Comparison of ENCODE assay signal across 10 mouse cellular contexts in genomic region chr14:119980698-119981235, GRCm38 (mm10).
DNase-seq lines count a peak whose midpoint lies in the region; ATAC-seq and TF ChIP-seq lines count a peak whose summit lies in the region.
"Had no signal": no experiment of that assay in that cellular context is flagged by ENCODE, and none has a peak within 500 bp of the region (broad histone marks: within the 10 kb centered on the region; RNA-seq: fewer than 3 reads in every experiment).

No protein-coding gene starts in this region.

- no peaks in the 10 kb centered on the region for H3K36me3 ChIP-seq in hindbrain, embryonic 12.5 days
- no peaks in the 10 kb centered on the region for H3K36me3 ChIP-seq in hindbrain, embryonic 10.5 days
- no peaks in the 10 kb centered on the region for H3K36me3 ChIP-seq in neural tube, embryonic 12.5 days
- H3K36me3 ChIP-seq in neural tube, embryonic 15.5 days: no peaks in the 10 kb centered on the region
- no peaks in the 10 kb centered on the region for H3K36me3 ChIP-seq in forebrain, embryonic 16.5 days (ENCODE audit: control insufficient read depth, insufficient read depth)
- H3K36me3 ChIP-seq in midbrain, postnatal 0 days (ENCODE audit: insufficient read depth, low read length): no peaks in the 10 kb centered on the region

- no peak overlapping the region for H3K27ac ChIP-seq in hindbrain, embryonic 12.5 days
- H3K27ac ChIP-seq in hindbrain, embryonic 10.5 days: no peak overlapping the region
- H3K27ac ChIP-seq in neural tube, embryonic 12.5 days: no peak overlapping the region
- H3K27ac ChIP-seq in neural tube, embryonic 15.5 days (replicated peaks): no peak overlapping the region
- peak overlapping the region; percentile 24; the same call in 1 of the 2 replicates for H3K27ac ChIP-seq in forebrain, embryonic 16.5 days (ENCODE audit: low read length)
- H3K27ac ChIP-seq in midbrain, postnatal 0 days (ENCODE audit: low read depth, low read length): no peak overlapping the region

- no peaks in the 10 kb centered on the region for H3K9me3 ChIP-seq in hindbrain, embryonic 12.5 days (replicated peaks)
- no peaks in the 10 kb centered on the region for H3K9me3 ChIP-seq in hindbrain, embryonic 10.5 days
- peaks cover 4% of the 10 kb centered on the region; the same call in 1 of the 2 replicates for H3K9me3 ChIP-seq in neural tube, embryonic 12.5 days
- H3K9me3 ChIP-seq in neural tube, embryonic 15.5 days (replicated peaks): no peaks in the 10 kb centered on the region
- H3K9me3 ChIP-seq in forebrain, embryonic 16.5 days (ENCODE audit: control insufficient read depth, low read length): no peaks in the 10 kb centered on the region
- H3K9me3 ChIP-seq in midbrain, postnatal 0 days (ENCODE audit: low read length): peaks cover 5% of the 10 kb centered on the region; the same call in 1 of the 2 replicates

- 0 out of 2 replicates have a peak, but pooled peaks have one; percentile 29 for ATAC-seq in hindbrain, embryonic 12.5 days (ENCODE audit: low FRiP score)
- ATAC-seq in neural tube, embryonic 12.5 days (ENCODE audit: low FRiP score, low read depth): 0 out of 2 replicates have a peak, but pooled peaks have one; percentile 33
- ATAC-seq in neural tube, embryonic 15.5 days (ENCODE audit: low FRiP score): no peak
- peak; percentile 95 for ATAC-seq in forebrain, embryonic 16.5 days
- peak; percentile 49; the same call in 1 of the 2 replicates for ATAC-seq in midbrain, postnatal 0 days (ENCODE audit: low FRiP score)
- ATAC-seq: intestine, postnatal 0 days had no signal

- no peak overlapping the region for H3K4me3 ChIP-seq in hindbrain, embryonic 12.5 days
- no peak overlapping the region for H3K4me3 ChIP-seq in hindbrain, embryonic 10.5 days
- H3K4me3 ChIP-seq in neural tube, embryonic 12.5 days: no peak overlapping the region
- no peak overlapping the region for H3K4me3 ChIP-seq in neural tube, embryonic 15.5 days (replicated peaks)
- H3K4me3 ChIP-seq in forebrain, embryonic 16.5 days (replicated peaks; ENCODE audit: low read length): no peak overlapping the region
- no peak overlapping the region for H3K4me3 ChIP-seq in midbrain, postnatal 0 days (ENCODE audit: low read depth, low read length)

- TF ChIP-seq CTCF in midbrain, postnatal 0 days (IDR thresholded peaks at IDR 0.05): no peak

- H3K27me3 ChIP-seq in hindbrain, embryonic 12.5 days: no peaks in the 10 kb centered on the region
- H3K27me3 ChIP-seq in hindbrain, embryonic 10.5 days (ENCODE audit: insufficient read depth, poor library complexity, severe bottlenecking): no peaks in the 10 kb centered on the region
- no peaks in the 10 kb centered on the region for H3K27me3 ChIP-seq in neural tube, embryonic 12.5 days (replicated peaks)
- no peaks in the 10 kb centered on the region for H3K27me3 ChIP-seq in neural tube, embryonic 15.5 days (replicated peaks)
- no peaks in the 10 kb centered on the region for H3K27me3 ChIP-seq in forebrain, embryonic 16.5 days (replicated peaks; ENCODE audit: control insufficient read depth, insufficient read depth, low read length)
- H3K27me3 ChIP-seq in midbrain, postnatal 0 days (ENCODE audit: insufficient read depth, low read length): no peaks in the 10 kb centered on the region

- 82% methylated on average over 6 of the region's 6 CpGs for WGBS in hindbrain, embryonic 12.5 days
- 76% methylated on average over 6 of the region's 6 CpGs for WGBS in hindbrain, embryonic 10.5 days
- WGBS in neural tube, embryonic 12.5 days: 71% methylated on average over 6 of the region's 6 CpGs
- WGBS in neural tube, embryonic 15.5 days: 66% methylated on average over 6 of the region's 6 CpGs
- WGBS in forebrain, embryonic 16.5 days: 39% methylated on average over 6 of the region's 6 CpGs
- WGBS in midbrain, postnatal 0 days: 32% methylated on average over 6 of the region's 6 CpGs

- H3K9ac ChIP-seq in hindbrain, embryonic 12.5 days: no peak overlapping the region
- H3K9ac ChIP-seq in neural tube, embryonic 12.5 days: no peak overlapping the region
- H3K9ac ChIP-seq in neural tube, embryonic 15.5 days (replicated peaks): no peak overlapping the region
- no peak overlapping the region for H3K9ac ChIP-seq in forebrain, embryonic 16.5 days (replicated peaks; ENCODE audit: low read depth, low read length)
- no peak overlapping the region for H3K9ac ChIP-seq in midbrain, postnatal 0 days (replicated peaks; ENCODE audit: low read length, poor library complexity, severe bottlenecking)

- DNase-seq in hindbrain, embryonic 10.5 days (ENCODE audit: low spot score): no peak
- DNase-seq in midbrain, postnatal 0 days (ENCODE audit: low spot score): no peak
- DNase-seq in embryo, embryonic 9.5 days (ENCODE audit: extremely low spot score): no peak
- DNase-seq: adrenal gland, postnatal 36 days had no signal

- H3K4me1 ChIP-seq in hindbrain, embryonic 12.5 days: 0 out of 2 replicates have a peak, but pooled peaks cover 4% of the 10 kb centered on the region
- H3K4me1 ChIP-seq in hindbrain, embryonic 10.5 days (replicated peaks): peaks cover 9% of the 10 kb centered on the region; the same call in 1 of the 2 replicates
- H3K4me1 ChIP-seq in neural tube, embryonic 12.5 days: no peaks in the 10 kb centered on the region
- H3K4me1 ChIP-seq in neural tube, embryonic 15.5 days: no peaks in the 10 kb centered on the region
- H3K4me1 ChIP-seq in forebrain, embryonic 16.5 days (replicated peaks; ENCODE audit: control insufficient read depth, insufficient read depth, low read length): peaks cover 8% of the 10 kb centered on the region
- no peaks in the 10 kb centered on the region for H3K4me1 ChIP-seq in midbrain, postnatal 0 days (ENCODE audit: insufficient read depth, low read length)

- H3K4me2 ChIP-seq in hindbrain, embryonic 12.5 days (replicated peaks): no peak overlapping the region
- no peak overlapping the region for H3K4me2 ChIP-seq in neural tube, embryonic 12.5 days (replicated peaks)
- H3K4me2 ChIP-seq in neural tube, embryonic 15.5 days: no peak overlapping the region
- H3K4me2 ChIP-seq in forebrain, embryonic 16.5 days (ENCODE audit: low read length): no peak overlapping the region
- H3K4me2 ChIP-seq in midbrain, postnatal 0 days (ENCODE audit: low read depth, low read length, poor library complexity, severe bottlenecking): no peak overlapping the region
- H3K4me2 ChIP-seq: liver, embryonic 11.5 days had no signal
